Mouse (Mus musculus): Measurements from ENCODE around the gene D330020A13Rik.
"Not testable (repeated sequence)": the region's sequence is repeated elsewhere in the genome, so short reads cannot be mapped to it uniquely, and the experiment has no call there.

The D330020A13Rik gene

DNA sequence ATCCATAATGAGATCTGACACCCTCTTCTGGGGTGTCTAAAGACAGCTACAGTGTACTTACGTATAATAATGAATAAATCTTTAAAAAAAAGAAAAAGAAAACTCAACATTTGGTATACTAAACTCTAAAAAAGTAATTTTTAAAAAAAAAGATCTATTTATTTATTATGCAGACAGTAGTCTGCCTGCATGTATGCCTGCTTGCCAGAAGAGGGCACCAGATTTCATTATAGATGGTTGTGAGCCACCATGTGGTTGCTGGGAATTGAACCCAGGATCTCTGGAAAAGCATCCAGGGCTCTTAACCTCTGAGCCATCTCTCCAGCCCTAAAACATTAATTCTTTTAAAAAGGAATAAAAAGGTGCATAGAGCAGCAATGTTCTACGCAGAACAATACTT is 2.4 kb downstream of the D330020A13Rik start:
- DNase-seq (ENCODE audit: low read depth, low spot score) = not testable (repeated sequence)

- DNase-seq (ENCODE audit: low read depth, low spot score) = peak; percentile 86
Measured at GRCm38 (mm10) chr6:120301137-120301536, 7.0 kb downstream of the D330020A13Rik start.

DNA sequence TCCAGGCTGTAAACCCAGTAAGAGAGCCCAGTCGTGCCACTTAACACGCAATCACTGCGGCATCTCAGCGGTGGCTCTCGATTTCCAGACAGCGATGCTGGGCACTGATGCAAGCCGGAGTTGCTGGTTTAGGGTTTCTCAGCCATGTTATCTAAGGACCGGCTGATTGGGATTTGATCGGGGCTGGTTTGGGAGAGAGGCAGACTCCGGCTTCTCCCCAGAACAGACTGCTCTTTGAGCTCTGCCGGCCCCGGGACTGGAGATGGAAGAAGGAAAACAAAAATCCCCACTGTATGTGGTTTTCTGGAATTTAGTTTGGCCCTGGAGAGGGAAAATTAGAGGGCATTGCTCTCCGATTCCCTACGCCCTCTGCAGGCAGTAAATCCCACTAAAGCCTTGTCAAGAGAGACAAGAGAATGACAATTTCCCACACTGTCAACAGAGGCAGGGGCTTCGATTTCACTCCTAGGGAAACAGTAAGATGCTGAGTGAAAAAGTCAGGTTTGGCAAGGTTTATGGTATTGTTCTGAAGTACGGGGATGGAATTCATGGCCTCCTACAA is 8.7 kb downstream of the D330020A13Rik start:
- DNase-seq (ENCODE audit: low read depth, low spot score) = peak; percentile 48

GRCm38 (mm10) chr6:120306859-120307594 is 12.9 kb downstream of the D330020A13Rik start:
- DNase-seq (ENCODE audit: low read depth, low spot score) = peak; percentile 77

DNA sequence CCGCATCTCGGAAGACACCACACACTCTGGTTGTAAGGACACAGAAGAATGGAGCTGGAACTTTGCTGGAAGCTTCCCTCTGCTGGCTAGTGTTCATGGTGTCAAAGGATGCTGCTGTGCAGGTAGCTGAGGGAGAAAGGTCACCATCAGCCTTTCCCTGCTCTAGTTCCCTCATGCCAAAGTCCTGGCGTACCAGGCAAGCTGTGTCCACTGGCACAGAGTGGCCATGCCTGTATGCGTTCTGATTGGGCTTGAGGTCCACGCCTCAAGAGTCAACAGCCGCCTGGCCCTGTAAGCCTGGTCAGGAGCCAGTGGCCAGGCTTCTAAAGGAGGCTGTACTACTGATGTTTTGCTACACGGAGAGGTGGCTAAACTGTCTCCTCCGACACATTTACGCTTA is 15.2 kb downstream of the D330020A13Rik start:
- DNase-seq (ENCODE audit: low read depth, low spot score) = no peak

GRCm38 (mm10) chr6:120309787-120310186 is 15.6 kb downstream of the D330020A13Rik start:
- DNase-seq (ENCODE audit: low read depth, low spot score) = no peak

GRCm38 (mm10) chr6:120312443-120312842 is 18.3 kb downstream of the D330020A13Rik start:
- no peak for DNase-seq (ENCODE audit: low read depth, low spot score)

GRCm38 (mm10) chr6:120318303-120318940 is 24.3 kb downstream of the D330020A13Rik start:
- DNase-seq (ENCODE audit: low read depth, low spot score) = no peak

DNA sequence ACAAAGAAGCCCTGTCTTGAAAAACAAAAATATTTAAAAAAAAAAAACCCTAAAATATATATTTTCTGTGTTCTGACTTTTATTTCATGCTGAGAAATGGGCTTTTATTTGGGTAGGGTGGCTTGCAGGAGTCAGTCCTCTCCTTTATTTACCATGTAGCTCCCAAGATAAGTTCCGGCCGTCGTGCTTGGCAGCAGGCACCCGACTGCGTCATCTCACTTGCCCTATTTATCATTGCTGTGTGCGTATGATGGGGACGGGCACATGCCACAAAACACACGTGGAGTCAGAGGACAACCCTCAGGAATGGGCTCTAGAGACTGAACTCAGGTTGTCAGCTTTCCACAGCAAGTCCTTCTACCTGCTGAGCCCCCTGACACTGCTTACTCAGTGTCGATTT is 25.0 kb downstream of the D330020A13Rik start:
- no peak for DNase-seq (ENCODE audit: low read depth, low spot score)

DNA sequence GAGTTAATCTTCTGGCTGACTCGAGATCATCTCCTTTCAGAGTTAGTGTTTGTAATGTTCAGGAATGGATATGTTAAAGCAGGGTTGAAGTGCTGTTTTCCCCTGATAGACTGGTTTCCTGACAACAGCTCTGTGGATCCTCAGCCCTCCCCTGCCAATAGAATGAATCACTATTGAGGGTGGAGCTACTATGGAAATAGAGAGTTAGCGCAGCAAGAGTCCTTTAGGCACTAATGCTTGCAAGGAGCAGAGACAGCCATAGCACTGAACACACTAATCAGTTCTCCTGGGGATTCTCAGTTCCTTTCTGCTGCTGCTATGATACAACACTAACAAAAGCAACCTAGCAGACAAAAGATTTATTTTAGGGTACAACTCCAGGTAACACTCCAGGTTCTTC is 26.2 kb downstream of the D330020A13Rik start:
- DNase-seq (ENCODE audit: low read depth, low spot score) = peak; percentile 52

DNA sequence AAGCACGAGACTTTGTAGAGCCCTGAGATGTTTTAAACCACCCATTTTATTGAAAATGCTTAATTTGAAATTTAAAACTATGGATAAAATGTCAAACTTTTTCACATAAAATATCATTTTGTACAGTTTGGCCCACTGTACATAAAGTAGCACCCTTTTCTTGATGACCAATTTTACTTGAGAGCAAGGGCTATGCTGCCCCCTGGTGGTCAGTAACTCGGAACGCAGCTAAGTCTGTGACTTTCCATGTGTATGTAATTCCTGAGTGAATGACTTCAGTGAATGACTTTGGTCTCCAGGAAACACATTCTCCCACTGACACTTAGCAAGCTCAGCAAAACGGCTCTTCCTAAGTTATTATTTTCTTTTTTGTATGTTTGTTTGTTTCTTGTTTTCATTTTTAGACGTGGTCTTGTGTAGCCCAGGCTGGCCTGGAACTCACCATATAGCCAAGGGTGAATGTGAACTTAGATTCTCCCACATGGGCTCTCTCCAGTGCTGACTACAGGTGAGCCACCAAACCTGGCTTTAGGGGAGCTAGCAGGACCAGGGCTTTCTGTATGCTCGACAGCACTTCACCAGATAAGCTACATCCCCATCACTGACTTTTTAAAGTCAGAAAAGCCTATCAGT is 30.2 kb downstream of the D330020A13Rik start:
- DNase-seq (ENCODE audit: low read depth, low spot score) = peak; percentile 92

DNA sequence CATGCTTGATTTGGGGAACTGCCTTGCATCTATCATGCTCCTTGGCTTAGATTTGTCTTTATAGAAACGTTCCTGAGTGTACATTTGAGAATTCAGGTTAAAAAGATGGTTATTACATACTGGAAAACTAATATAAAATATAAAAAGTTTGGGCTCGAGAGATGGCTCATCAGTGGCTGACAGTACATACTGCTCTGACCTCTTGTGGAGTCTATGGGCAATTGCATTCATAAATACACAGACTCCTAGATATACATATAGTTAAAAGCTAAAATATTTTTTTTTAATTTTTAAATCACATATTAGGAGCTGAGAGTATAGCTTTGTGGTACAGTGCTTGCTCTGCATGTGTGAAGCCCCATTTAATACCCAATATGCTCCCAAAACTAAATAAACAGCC is 38.2 kb downstream of the D330020A13Rik start:
- DNase-seq (ENCODE audit: low read depth, low spot score) = no peak

- no peak for DNase-seq (ENCODE audit: low read depth, low spot score)
Measured at GRCm38 (mm10) chr6:120343992-120344391, 49.8 kb downstream of the D330020A13Rik start.

Measured in ZHBTc4 (cell line).